Mouse (Mus musculus) adrenal gland, postnatal 14 days (tissue): ENCODE measurements at regions not wholly inside any gene's neighbourhood (a gene's known extent, or its start where the extent isn't known, plus 50 kb on each side); places are given as distances from the start of the nearest gene placed in this dataset.
A peak's percentile ranks its signal among the peaks of the same experiment; 100 is the strongest.
"Not testable (repeated sequence)": the region's sequence is repeated elsewhere in the genome, so short reads cannot be mapped to it uniquely, and the experiment has no call there.

ENCODE experiments used
- DNase-seq: peaks from one replicate; pipeline ENCODE4 v3.0.0; 2021; ENCODE audit warnings: mixed read lengths

DNA sequence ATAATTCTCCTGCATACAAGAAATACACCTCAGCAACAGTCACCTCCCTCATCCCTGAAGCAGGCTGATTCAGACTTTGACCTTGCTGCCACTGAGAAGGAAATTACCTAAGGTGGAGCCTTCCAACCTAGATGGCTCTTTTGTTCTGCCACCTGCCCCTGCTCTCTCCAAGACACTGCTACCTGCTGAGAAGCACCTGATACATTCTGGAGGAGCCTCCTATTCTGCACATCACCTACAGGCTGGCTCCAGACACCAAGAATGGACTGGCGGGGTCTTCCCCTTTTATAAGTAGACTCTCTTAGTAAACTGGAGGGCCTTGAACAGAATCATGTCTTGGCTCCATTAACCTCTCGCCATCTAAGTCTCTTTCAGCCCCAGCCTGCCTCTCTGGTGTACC lies 1149.5 kb upstream of the 2610301B20Rik start:
- not testable (repeated sequence) for DNase-seq

DNA sequence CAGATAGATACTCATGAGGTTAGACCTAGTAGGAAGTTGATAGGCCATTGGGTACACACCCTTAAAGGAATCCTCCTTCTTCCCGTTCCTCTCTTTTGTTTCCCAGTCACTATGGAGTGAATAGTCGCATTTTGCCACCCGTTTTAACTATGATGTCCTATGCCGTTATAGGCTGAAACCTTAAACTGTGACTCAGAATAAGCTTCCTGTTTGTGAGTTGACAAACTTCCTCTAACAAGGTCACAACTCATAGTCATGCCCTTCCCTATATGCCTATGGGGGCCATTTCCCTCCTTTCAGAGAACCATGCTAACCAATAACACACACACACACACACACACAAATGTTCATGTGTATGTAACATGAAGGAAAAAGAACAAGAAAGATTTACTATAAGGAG lies 1136.6 kb upstream of the 2610301B20Rik start:
- DNase-seq = no peak

DNA sequence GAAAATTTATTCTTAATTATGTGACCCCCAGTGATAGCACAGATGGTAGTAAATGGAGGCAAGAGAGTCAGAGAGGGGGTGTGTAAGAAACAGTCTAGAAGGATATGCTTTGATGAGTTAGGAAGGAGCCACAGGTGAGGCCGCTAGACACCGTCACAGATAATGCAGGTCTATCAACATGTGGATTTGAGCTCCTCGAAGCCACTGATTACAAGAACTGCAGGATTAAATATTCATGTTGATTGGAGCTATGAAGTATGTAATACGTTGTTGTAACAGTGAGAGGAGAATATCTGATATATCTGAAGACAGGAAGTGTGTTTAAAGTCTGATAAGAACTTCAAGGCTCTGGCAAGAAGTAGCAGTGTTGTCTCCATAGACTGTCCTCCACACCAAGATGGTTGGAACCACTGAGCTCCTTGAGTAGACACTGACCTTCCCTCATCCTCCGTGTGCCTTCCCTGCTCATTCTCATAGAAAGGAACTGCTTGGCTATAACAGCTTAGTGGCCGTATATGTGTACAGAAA lies 1126.8 kb upstream of the 2610301B20Rik start:
- no peak for DNase-seq

DNA sequence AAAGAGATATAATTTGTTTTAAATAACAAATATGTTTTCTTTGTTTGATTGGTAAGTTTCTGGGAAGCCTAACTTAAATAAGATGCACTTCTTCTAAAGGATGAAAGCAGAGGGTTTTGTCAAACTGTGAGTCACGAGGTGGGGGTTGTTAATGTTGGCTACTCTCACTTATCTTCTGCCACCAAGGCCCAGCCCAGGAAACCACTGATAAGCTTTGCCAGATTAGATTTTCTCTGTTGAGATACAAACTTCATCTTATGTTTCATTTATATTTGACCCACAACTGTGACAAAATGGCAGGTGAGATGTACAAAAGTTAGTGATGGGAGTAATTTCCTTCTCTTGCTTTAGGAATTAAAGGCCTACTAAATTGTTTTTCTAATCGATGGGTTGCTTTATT lies 1126.2 kb upstream of the 2610301B20Rik start:
- DNase-seq = no peak

DNA sequence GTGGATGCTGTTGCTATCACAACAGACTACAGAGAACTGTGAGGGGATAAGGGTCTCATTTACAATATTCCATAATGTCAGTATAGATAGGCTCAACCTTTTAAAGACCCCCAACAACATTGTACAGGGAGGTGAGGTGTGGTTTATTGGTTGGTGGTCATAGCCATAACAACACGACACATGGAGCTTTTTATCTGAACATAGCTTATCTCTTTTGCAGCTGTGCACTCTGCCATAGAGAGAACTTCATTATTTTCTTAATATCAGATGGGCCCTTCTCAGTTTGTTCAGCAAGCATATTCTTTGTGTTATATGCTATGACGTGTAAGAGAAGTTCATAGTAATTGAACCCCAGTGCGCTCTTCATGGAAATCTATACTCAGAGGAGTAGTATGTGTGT lies 1124.4 kb upstream of the 2610301B20Rik start:
- DNase-seq = no peak

DNA sequence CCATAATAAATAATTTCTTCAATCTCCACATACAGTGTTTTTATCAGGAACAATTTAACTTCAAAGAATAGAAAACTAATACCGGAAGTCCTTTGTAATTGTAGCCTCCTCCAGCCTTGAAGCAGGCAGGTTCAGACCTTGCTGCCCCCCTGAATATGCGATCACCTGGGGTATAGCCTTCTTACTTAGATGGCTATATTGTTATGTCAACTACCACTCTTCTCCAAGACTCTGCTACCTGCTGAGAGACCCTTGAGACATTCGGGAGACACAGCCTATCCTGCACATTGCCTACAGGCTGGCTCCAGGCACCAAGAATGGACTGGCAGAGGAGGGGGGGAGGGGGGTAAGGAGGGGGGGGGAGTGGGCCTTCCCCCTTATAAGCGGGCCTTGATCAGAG lies 1123.9 kb upstream of the 2610301B20Rik start:
- DNase-seq = no peak

DNA sequence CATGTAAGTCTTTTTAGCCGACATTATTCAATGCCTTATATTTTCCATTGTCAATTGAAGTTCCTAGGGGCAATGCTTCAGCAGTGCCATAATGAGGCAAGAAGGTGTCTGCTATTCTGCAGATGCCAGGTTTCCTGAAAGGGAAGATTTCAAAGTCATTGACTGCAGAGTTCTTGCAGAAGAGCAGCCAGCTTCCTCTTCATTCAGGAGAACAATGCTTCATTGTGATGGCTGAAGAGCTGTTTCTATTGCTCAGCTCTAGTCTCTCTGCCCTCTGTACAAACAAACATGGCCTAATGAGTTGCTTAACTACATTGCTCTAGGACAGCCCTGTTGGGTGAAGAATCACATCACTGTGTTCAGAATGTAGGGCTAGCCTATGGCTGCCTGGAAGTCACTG lies 1111.0 kb upstream of the 2610301B20Rik start:
- DNase-seq = no peak

DNA sequence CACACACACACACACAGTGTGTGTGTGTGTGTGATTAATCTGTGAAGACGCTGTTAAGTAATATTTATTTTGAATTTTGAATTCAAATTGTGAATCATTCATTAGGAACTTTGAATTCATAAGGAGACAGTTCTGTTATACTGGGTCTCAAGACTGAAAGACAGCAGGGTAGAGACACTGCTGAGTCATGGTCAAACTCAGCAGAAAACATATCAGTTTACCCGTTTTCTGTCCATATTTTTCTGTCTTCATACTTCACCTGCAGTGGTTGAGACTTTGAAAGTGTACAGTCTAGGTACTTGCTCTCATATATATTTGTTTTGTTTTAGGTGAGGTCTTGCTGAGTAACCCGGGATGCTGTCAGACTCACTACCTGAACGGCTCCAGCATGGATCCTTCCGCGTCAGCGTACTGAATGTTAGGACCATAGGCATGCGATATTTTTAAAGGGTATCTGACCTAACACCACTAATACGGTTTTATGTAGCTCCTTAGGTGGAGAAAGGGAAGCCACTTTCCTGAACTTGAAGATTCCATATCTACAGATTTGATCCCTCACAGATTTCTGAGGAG lies 1104.6 kb upstream of the 2610301B20Rik start:
- DNase-seq = no peak

DNA sequence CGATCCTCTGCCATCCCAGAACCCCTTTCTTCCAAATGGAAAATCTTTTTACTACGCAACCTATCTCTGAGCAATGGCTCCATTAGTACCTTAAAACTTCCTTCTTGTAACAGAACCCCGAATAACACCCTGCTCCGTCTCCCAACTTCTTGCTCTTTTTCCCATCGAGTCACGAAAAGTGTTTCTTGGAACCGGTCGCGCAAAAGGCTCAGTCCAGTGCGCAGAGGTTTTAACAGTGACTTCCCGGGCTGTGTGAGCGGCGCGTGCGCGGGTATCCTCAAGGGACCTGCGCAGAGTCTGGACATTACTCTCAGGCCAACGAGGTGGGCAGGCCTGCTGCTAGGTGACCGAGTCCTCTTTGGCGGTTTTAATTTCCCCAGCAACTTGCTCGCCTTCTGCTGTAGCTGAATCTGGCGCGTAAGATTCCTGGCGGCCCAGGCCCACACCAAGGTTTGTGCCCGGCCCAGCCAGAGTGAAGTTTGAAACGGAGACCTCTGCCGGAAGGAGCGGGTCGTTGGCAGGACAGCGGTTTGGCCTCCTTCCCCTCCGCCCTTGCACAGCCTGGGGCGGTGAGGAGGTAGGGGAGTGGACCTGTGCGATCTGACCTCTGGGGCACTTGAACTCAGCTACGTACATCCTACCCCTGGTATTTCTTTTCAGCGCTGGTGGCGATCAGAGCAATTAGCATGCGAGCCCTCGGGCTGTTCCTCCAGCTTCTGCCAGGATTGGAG lies 1103.8 kb upstream of the 2610301B20Rik start:
- peak; percentile 74 for DNase-seq

DNA sequence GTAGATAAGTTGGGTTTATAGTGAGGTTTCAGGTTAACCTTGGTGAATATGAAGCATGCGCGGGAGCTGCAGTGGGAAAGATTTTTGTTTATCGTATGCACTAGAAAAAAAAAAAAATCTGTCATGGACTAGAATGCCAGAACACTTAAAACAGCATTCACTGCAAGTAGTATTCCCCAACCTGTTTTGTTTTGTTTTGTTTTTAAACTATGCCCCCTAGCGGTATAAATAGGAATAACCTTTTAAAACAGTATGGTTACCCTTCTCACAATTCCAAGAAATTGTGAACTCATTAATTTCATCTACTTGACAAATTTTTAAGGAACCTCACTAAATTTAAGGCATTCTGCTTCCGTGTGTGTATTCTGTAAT lies 1103.2 kb upstream of the 2610301B20Rik start:
- DNase-seq = no peak

DNA sequence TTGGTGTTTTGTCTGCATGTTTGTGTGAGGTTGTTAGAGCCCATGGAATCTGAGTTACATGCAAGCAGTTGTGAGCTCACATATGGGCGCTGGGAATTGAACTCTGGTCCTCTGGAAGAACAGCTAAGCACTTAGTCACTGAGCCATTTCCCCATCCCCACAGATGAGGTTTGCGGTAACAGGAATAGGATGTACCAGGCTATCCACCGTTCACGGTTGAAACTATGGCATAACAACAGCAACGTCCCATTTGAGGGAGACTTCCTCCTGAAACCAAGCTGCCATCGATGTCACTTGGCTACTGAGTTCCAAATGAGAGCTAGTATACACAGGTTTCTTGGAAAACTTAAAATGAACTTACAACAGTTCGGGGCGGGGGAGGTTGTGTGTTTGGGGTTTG lies 1095.9 kb upstream of the 2610301B20Rik start:
- no peak for DNase-seq

DNA sequence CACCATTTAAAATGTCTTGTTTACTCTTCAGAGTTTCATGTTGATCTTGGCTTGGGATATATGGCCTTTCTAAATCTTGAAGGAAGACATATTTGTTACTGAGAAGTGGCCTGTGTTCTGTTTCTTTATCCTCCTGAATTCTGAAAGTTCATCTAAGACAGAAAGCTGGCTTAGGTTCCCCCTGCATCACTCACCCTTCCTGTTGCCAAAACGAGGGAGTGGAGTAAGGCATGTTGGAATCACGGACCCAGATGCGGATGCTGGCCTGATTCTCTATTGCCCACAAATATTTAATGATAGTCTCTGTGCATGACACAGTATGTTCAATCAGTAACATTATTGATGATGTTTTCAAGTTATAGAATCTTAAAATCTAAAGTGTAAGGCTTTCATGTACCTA lies 1094.7 kb upstream of the 2610301B20Rik start:
- DNase-seq = no peak

DNA sequence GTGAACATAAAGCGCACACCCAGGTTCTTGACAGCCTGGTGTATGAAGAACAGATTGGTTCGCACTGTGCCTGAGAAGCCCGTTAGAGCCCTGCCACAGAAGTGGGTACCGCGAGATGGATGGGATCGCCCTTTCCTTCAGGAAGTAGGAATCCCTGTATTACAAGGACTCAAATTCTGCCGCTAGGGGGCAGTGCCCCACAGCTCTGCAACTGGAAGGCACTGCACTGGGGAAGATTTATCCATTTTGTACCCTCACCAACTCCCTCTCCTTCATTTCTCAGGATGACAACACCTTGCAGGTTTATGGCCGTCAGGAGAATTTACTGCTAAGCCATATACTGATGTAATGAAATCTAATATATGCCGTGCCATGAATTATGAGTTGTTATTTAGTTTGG lies 1094.1 kb upstream of the 2610301B20Rik start:
- DNase-seq = peak; percentile 83

DNA sequence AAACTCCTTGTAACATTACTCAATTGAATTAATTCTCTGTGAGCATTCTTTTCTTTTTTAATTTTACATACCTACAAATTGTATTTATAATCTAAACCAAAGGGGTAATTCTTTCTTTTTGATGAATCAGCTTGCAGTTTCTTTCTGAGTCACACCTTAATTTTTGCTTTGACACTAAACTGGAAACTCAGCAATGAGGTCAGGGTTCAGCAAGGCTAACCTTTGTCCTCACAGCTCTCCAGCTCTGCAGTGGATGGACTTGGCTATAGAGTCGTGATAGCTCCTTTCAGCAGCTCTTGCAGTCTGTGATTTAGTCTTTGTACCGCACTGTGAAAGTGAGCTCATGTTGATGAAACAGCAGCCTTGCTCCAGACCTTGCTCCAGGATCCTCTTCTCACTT lies 1093.0 kb upstream of the 2610301B20Rik start:
- no peak for DNase-seq

DNA sequence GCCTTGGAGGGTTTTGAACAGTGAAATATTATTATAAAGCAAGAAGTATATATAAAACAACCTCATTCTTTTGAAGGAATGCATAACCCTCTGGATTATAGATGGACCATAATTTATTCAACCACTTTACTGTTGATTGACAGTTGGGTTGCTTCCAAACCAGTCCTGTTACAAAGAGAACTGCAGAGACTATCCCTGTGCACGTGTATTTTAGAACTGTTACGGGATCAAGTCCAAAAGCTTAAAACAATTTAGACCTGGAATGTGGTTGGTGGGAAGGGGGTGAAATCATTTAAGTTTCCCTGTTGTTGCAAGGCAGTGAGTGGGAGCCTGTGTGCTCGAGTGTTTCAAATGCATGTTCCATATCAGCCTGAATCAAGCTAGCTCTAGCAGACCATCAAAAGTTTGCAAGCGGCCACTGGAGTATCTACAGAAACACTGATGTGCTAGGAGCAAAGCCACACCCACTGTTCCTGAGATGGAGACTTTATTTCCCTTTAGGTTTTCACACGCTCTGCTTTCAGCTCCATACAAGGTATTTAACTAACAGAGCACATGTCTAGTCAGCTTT lies 1086.4 kb upstream of the 2610301B20Rik start:
- DNase-seq = no peak

DNA sequence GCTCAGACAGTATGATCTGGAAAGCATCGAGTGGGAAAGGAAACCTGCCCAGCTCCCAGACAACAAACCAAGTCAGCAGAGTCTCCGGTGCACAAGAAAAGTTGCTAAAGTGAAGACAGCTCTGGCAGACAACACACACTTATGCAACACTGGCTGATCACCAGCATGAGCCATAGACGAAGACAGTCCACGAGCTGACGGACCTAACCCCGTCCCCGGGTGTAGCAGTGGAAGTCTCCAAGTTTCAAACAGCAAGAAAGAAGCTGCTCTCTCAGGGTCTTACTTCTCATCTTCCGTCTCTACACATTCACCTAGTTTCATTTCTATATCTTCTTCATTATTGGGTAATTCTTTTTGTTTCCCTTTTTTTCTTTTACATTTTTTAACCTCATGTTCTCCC lies 1083.8 kb upstream of the 2610301B20Rik start:
- no peak for DNase-seq
